Mouse (Mus musculus) heart, postnatal 0 days (tissue): ENCODE results near the gene Pdzrn4. TPM values are rescaled to one million over a fixed set of nuclear protein-coding genes. Genes with fewer than 3 reads are reported as not detected.
A peak's percentile ranks its signal among the peaks of the same experiment; 100 is the strongest.
"Not testable (repeated sequence)": the region's sequence is repeated elsewhere in the genome, so short reads cannot be mapped to it uniquely, and the experiment has no call there.

Source experiments
- ATAC-seq: fragments of 200-750 bp; cut with Nextera tagmentation; 2 replicates; pipeline ENCODE4 v1.8.0; 2017; ENCODE audit warnings: low read depth, moderate number of reproducible peaks, moderate library complexity; ENCODE audit not compliant: insufficient read depth
- DNase-seq: peaks from one replicate; pipeline ENCODE4 v3.0.0-alpha.2; 2016; ENCODE audit warnings: low spot score
- H3K27ac ChIP-seq: fragments of 300-500 bp; sonication (generic); 2 replicates; pipeline ENCODE4 v1.5.1; 2014; ENCODE audit warnings: low read depth, mild to moderate bottlenecking
- H3K27me3 ChIP-seq: fragments of 300-500 bp; sonication (generic); 2 replicates; pipeline ENCODE4 v1.6.1; 2014; ENCODE audit warnings: low read length, mixed read lengths; ENCODE audit not compliant: control insufficient read depth, insufficient read depth
- H3K36me3 ChIP-seq: fragments of 300-500 bp; sonication (generic); replicated peaks from 2 replicates; pipeline ENCODE4 v1.6.1; 2014; ENCODE audit warnings: low read length, mixed read lengths; ENCODE audit not compliant: control insufficient read depth, insufficient read depth
- H3K4me1 ChIP-seq: fragments of 300-500 bp; sonication (generic); 2 replicates; pipeline ENCODE4 v1.6.1; 2014; ENCODE audit warnings: antibody characterized with exemption; ENCODE audit not compliant: control insufficient read depth, insufficient read depth
- H3K4me2 ChIP-seq: fragments of 300-500 bp; sonication (generic); 2 replicates; pipeline ENCODE4 v1.6.1; 2014; ENCODE audit warnings: low read depth, mild to moderate bottlenecking, low read length, moderate library complexity
- H3K4me3 ChIP-seq: fragments of 300-500 bp; sonication (generic); 2 replicates; pipeline ENCODE4 v1.5.1; 2014; ENCODE audit warnings: low read depth, low read length
- H3K9ac ChIP-seq: fragments of 300-500 bp; sonication (generic); replicated peaks from 2 replicates; pipeline ENCODE4 v1.6.1; 2014; ENCODE audit warnings: low read depth, low read length, mixed read lengths
- H3K9me3 ChIP-seq: fragments of 300-500 bp; sonication (generic); replicated peaks from 2 replicates; pipeline ENCODE4 v1.6.1; 2016; ENCODE audit warnings: low read length; ENCODE audit not compliant: control insufficient read depth
- CTCF ChIP-seq: IDR thresholded peaks from 2 replicates; pipeline ENCODE4 v1.5.1; 2016; ENCODE audit warnings: antibody characterized with exemption, control low read depth, low read depth
- EP300 ChIP-seq: IDR thresholded peaks from 2 replicates; pipeline ENCODE4 v1.6.1; 2016; ENCODE audit warnings: antibody characterized with exemption, low read depth
- WGBS: fragments of 180-500 bp; shearing (Covaris S2); extraction: QIAGEN DNeasy Blood & Tissue Kit; methylation state at CpG from one replicate; pipeline ENCODE4 v1.1.7; 2014; 5-methylcytosine and 5-hydroxymethylcytosine counted together
- polyA plus RNA-seq: library from polyadenylated mRNA; unstranded; fragments of >200 nt; fragmentation: Nextera tagmentation; extraction: Ambion mirVana; gene quantifications from 2 replicates; pipeline ENCODE4 v1.2.1, GENCODE M21; 2015
- total RNA-seq: library from RNA; depleted of rRNA; stranded (reverse); fragments of >200 nt; gene quantifications from 2 replicates; pipeline ENCODE4 v1.2.3, GENCODE M21; 2014; ENCODE audit warnings: low replicate concordance; rRNA removed

The Pdzrn4 gene
- total RNA-seq, result 0.46 and 3.1 TPM in 2 replicates
- polyA plus RNA-seq, result 2.6 and 3.1 TPM in 2 replicates

- 1% methylated on average over 64 of the region's 65 CpGs for WGBS
- peak; percentile 8 for DNase-seq
- no peak for TF ChIP-seq EP300
- TF ChIP-seq CTCF, result no peak
- peak; percentile 84 for ATAC-seq
- Histone ChIP-seq H3K9ac (peak within 1 kb of the TSS; percentile 32; the same call in 1 of the 2 replicates), H3K4me2 (peak within 1 kb of the TSS; percentile 91), H3K27me3 (peaks cover 30% of the 10 kb centered on the region), H3K9me3 (no peaks in the 10 kb centered on the region), H3K4me1 (0 out of 2 replicates have a peak, but pooled peaks cover 7% of the 10 kb centered on the region), H3K4me3 (peak within 1 kb of the TSS; percentile 59), H3K27ac (no peak within 1 kb of the TSS), H3K36me3 (no peaks in the 10 kb centered on the region)
These were observed at the start of gene Pdzrn4 for GRCm38 (mm10) chr15:92396770-92397608. Pdzrn4 (plus strand) TSS chr15:92396881.

- WGBS, result 53% methylated on average over 4 of the region's 4 CpGs
- H3K4me3 ChIP-seq, result no peak overlapping the region
- no peak for ATAC-seq
- no peaks in the 10 kb centered on the region for H3K9me3 ChIP-seq
- TF ChIP-seq EP300 (no peak), CTCF (no peak)
- H3K9ac ChIP-seq, result no peak overlapping the region
- H3K27me3 ChIP-seq, result no peaks in the 10 kb centered on the region
- no peaks in the 10 kb centered on the region for H3K36me3 ChIP-seq
- DNase-seq, result no peak
- no peaks in the 10 kb centered on the region for H3K4me1 ChIP-seq
- H3K4me2 ChIP-seq, result no peak overlapping the region
- H3K27ac ChIP-seq, result no peak overlapping the region
These were observed 49.3 kb upstream of the Pdzrn4 start for GRCm38 (mm10) chr15:92347426-92347825.

- TF ChIP-seq EP300 (no peak), CTCF (no peak)
- no peak overlapping the region for H3K4me2 ChIP-seq
- no peak overlapping the region for H3K4me3 ChIP-seq
- WGBS, result 45% methylated on average over 3 of the region's 3 CpGs
- DNase-seq (no peak), ATAC-seq (no peak)
- no peak overlapping the region for H3K27ac ChIP-seq
- no peaks in the 10 kb centered on the region for H3K9me3 ChIP-seq
- H3K9ac ChIP-seq, result no peak overlapping the region
- H3K4me1 ChIP-seq, result no peaks in the 10 kb centered on the region
- H3K27me3 ChIP-seq, result no peaks in the 10 kb centered on the region
- no peaks in the 10 kb centered on the region for H3K36me3 ChIP-seq
These were observed 48.8 kb upstream of the Pdzrn4 start for GRCm38 (mm10) chr15:92347902-92348301.

DNA sequence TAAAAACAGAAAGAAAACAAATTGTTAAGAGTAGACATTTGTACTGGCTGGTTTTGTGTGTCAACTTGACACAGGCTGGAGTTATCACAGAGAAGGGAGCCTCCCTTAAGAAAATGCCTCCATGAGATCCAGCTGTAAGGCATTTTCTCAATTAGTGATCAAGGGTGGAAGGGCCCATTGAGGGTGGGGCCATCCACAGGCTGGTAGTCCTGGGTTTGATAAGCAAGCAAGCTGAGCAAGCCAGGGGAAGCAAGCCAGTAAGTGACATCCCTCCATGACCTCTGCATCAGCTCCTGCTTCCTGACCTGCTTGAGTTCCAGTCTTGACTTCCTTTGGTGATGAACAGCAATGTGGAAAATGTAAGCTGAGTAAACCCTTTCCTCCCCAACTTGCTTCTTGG is 48.2 kb upstream of the Pdzrn4 start:
- H3K36me3 ChIP-seq, H3K27ac ChIP-seq, H3K4me3 ChIP-seq, ATAC-seq, H3K4me2 ChIP-seq, H3K27me3 ChIP-seq, H3K9ac ChIP-seq, H3K9me3 ChIP-seq, DNase-seq, H3K4me1 ChIP-seq: not testable (repeated sequence)

GRCm38 (mm10) chr15:92364153-92364552 is 32.5 kb upstream of the Pdzrn4 start:
- H3K4me2 ChIP-seq, result peak overlapping the region; percentile 37
- no peak overlapping the region for H3K4me3 ChIP-seq
- DNase-seq, result peak; percentile 30

More at GRCm38 (mm10) chr15:92364153-92364552, 32.5 kb upstream of the Pdzrn4 start:
- Histone ChIP-seq H3K36me3 (no peaks in the 10 kb centered on the region), H3K9ac (no peak overlapping the region), H3K4me1 (peaks cover 5% of the 10 kb centered on the region; the same call in 1 of the 2 replicates), H3K27me3 (no peaks in the 10 kb centered on the region), H3K27ac (peak overlapping the region; percentile 62), H3K9me3 (no peaks in the 10 kb centered on the region)
- TF ChIP-seq CTCF (no peak), EP300 (no peak)
- WGBS, result 15% methylated on average over 6 of the region's 6 CpGs
- ATAC-seq, result peak; percentile 80
